Mouse (Mus musculus) hindbrain, embryonic 16.5 days (tissue): ENCODE data around the gene Ss18l1. TPM values are rescaled to one million over a fixed set of nuclear protein-coding genes. Genes with fewer than 3 reads are reported as not detected.

Experiments
- ATAC-seq: fragments of 200-750 bp; cut with Nextera tagmentation; 2 replicates; pipeline ENCODE4 v1.8.0; 2017; ENCODE audit warnings: moderate TSS enrichment, moderate library complexity
- H3K27ac ChIP-seq: fragments of 300-500 bp; sonication (generic); 2 replicates; pipeline ENCODE4 v1.5.1; 2014; ENCODE audit warnings: low read depth, mild to moderate bottlenecking, control low read depth, low read length, moderate library complexity
- H3K27me3 ChIP-seq: fragments of 300-500 bp; sonication (generic); replicated peaks from 2 replicates; pipeline ENCODE4 v1.6.1; 2014; ENCODE audit warnings: low read length; ENCODE audit not compliant: control insufficient read depth, insufficient read depth
- H3K36me3 ChIP-seq: fragments of 300-500 bp; sonication (generic); 2 replicates; pipeline ENCODE4 v1.6.1; 2014; ENCODE audit warnings: mild to moderate bottlenecking, low read length, moderate library complexity, mixed read lengths; ENCODE audit not compliant: control insufficient read depth, insufficient read depth
- H3K4me1 ChIP-seq: fragments of 300-500 bp; sonication (generic); 2 replicates; pipeline ENCODE4 v1.6.1; 2014; ENCODE audit warnings: low read depth, low read length; ENCODE audit not compliant: control insufficient read depth, insufficient read depth
- H3K4me2 ChIP-seq: fragments of 300-500 bp; sonication (generic); 2 replicates; pipeline ENCODE4 v1.6.1; 2014; ENCODE audit warnings: mild to moderate bottlenecking, low read length, control low read depth, moderate library complexity
- H3K4me3 ChIP-seq: fragments of 300-500 bp; sonication (generic); 2 replicates; pipeline ENCODE4 v1.5.1; 2014; ENCODE audit warnings: mild to moderate bottlenecking, low read length, control low read depth, moderate library complexity
- H3K9ac ChIP-seq: fragments of 300-500 bp; sonication (generic); 2 replicates; pipeline ENCODE4 v1.6.1; 2014; ENCODE audit warnings: low read depth, mild to moderate bottlenecking, control low read depth, low read length, moderate library complexity
- H3K9me3 ChIP-seq: fragments of 300-500 bp; sonication (generic); 2 replicates; pipeline ENCODE4 v1.6.1; 2014; ENCODE audit warnings: mild to moderate bottlenecking, low read length, moderate library complexity; ENCODE audit not compliant: control insufficient read depth
- WGBS: fragments of 180-500 bp; shearing (Covaris S2); extraction: QIAGEN DNeasy Blood & Tissue Kit; methylation state at CpG from one replicate; pipeline ENCODE4 v1.1.7; 2014; 5-methylcytosine and 5-hydroxymethylcytosine counted together
- polyA plus RNA-seq: library from polyadenylated mRNA; unstranded; fragments of >200 nt; fragmentation: Nextera tagmentation; extraction: Ambion mirVana; gene quantifications from 2 replicates; pipeline ENCODE4 v1.2.1, GENCODE M21; 2015

Ss18l1 gene
- polyA plus RNA-seq, 1 experiment from 2014 or later: 53.0 TPM

GRCm38 (mm10) chr2:180031270-180031669, 11.0 kb upstream of the Ss18l1 start:
- H3K9me3 ChIP-seq: no peaks in the 10 kb centered on the region
- H3K27me3 ChIP-seq: no peaks in the 10 kb centered on the region
- peaks cover 47% of the 10 kb centered on the region for H3K36me3 ChIP-seq
- no peak overlapping the region for H3K27ac ChIP-seq
- no peak overlapping the region for H3K4me3 ChIP-seq
- no peak overlapping the region for H3K4me2 ChIP-seq
- WGBS: 77% methylated on average over 6 of the region's 6 CpGs
- no peak for ATAC-seq
- no peak overlapping the region for H3K9ac ChIP-seq
- H3K4me1 ChIP-seq: peaks cover 27% of the 10 kb centered on the region

- Histone ChIP-seq H3K4me2 (no peak overlapping the region), H3K27me3 (no peaks in the 10 kb centered on the region), H3K36me3 (peaks cover 61% of the 10 kb centered on the region), H3K9ac (no peak overlapping the region), H3K4me1 (peaks cover 11% of the 10 kb centered on the region), H3K4me3 (no peak overlapping the region), H3K9me3 (no peaks in the 10 kb centered on the region), H3K27ac (no peak overlapping the region)
- no peak for ATAC-seq
- WGBS: 75% methylated on average over 3 of the region's 3 CpGs
Observed at GRCm38 (mm10) chr2:180032925-180033324, 9.4 kb upstream of the Ss18l1 start.

- no peak; the same call in 1 of the 2 replicates for ATAC-seq
- Histone ChIP-seq H3K4me3 (no peak overlapping the region), H3K9me3 (no peaks in the 10 kb centered on the region), H3K36me3 (peaks cover 70% of the 10 kb centered on the region), H3K9ac (no peak overlapping the region), H3K4me1 (peaks cover under 1% of the 10 kb centered on the region), H3K27me3 (no peaks in the 10 kb centered on the region), H3K4me2 (no peak overlapping the region), H3K27ac (no peak overlapping the region)
- WGBS: 68% methylated on average over 3 of the region's 3 CpGs
Observed at GRCm38 (mm10) chr2:180033956-180034355, 8.4 kb upstream of the Ss18l1 start.

GRCm38 (mm10) chr2:180034753-180035152, 7.6 kb upstream of the Ss18l1 start:
- Histone ChIP-seq H3K27me3 (no peaks in the 10 kb centered on the region), H3K4me3 (no peak overlapping the region), H3K36me3 (peaks cover 70% of the 10 kb centered on the region), H3K4me1 (peaks cover 2% of the 10 kb centered on the region; the same call in 1 of the 2 replicates), H3K9me3 (no peaks in the 10 kb centered on the region), H3K9ac (no peak overlapping the region), H3K4me2 (no peak overlapping the region), H3K27ac (no peak overlapping the region)
- no peak for ATAC-seq
- WGBS: 69% methylated on average over 5 of the region's 5 CpGs

- Histone ChIP-seq H3K9me3 (no peaks in the 10 kb centered on the region), H3K9ac (peak overlapping the region; percentile 30), H3K27me3 (no peaks in the 10 kb centered on the region), H3K27ac (no peak overlapping the region), H3K4me3 (no peak overlapping the region), H3K4me1 (peaks cover 34% of the 10 kb centered on the region), H3K4me2 (peak overlapping the region; percentile 57), H3K36me3 (peaks cover 33% of the 10 kb centered on the region)
- 67% methylated on average over 6 of the region's 6 CpGs for WGBS
- ATAC-seq: no peak
Observed at GRCm38 (mm10) chr2:180040406-180040805, 1.9 kb upstream of the Ss18l1 start.

GRCm38 (mm10) chr2:180041577-180042255, 593 bp upstream of the Ss18l1 start:
- Histone ChIP-seq H3K9me3 (no peaks in the 10 kb centered on the region), H3K27me3 (no peaks in the 10 kb centered on the region), H3K4me3 (peak overlapping the region; percentile 97), H3K9ac (peak overlapping the region; percentile 97), H3K27ac (peak overlapping the region; percentile 98), H3K36me3 (peaks cover 21% of the 10 kb centered on the region), H3K4me1 (peaks cover 34% of the 10 kb centered on the region), H3K4me2 (peak overlapping the region; percentile 57)
- peak; percentile 66 for ATAC-seq
- under 1% methylated on average over 46 of the region's 66 CpGs for WGBS

GRCm38 (mm10) chr2:180042858-180043515, 678 bp downstream of the Ss18l1 start:
- H3K4me1 ChIP-seq: peaks cover 34% of the 10 kb centered on the region
- peak; percentile 57 for ATAC-seq
- H3K4me2 ChIP-seq: peak overlapping the region; percentile 77
- 0% methylated on average over 56 of the region's 66 CpGs for WGBS
- H3K9me3 ChIP-seq: no peaks in the 10 kb centered on the region
- H3K27me3 ChIP-seq: no peaks in the 10 kb centered on the region
- peaks cover 11% of the 10 kb centered on the region for H3K36me3 ChIP-seq
- H3K27ac ChIP-seq: peak overlapping the region; percentile 98
- peak overlapping the region; percentile 97 for H3K9ac ChIP-seq
- peak overlapping the region; percentile 97 for H3K4me3 ChIP-seq

GRCm38 (mm10) chr2:180045283-180045682, 3.0 kb downstream of the Ss18l1 start:
- no peaks in the 10 kb centered on the region for H3K9me3 ChIP-seq
- no peaks in the 10 kb centered on the region for H3K36me3 ChIP-seq
- no peak for ATAC-seq
- WGBS: 53% methylated on average over 4 of the region's 4 CpGs
- no peaks in the 10 kb centered on the region for H3K27me3 ChIP-seq
- no peak overlapping the region for H3K9ac ChIP-seq
- H3K4me2 ChIP-seq: no peak overlapping the region
- H3K27ac ChIP-seq: no peak overlapping the region
- peaks cover 27% of the 10 kb centered on the region for H3K4me1 ChIP-seq
- H3K4me3 ChIP-seq: no peak overlapping the region

GRCm38 (mm10) chr2:180047580-180047979, 5.3 kb downstream of the Ss18l1 start:
- Histone ChIP-seq H3K27me3 (no peaks in the 10 kb centered on the region), H3K4me3 (no peak overlapping the region), H3K9me3 (no peaks in the 10 kb centered on the region), H3K27ac (no peak overlapping the region), H3K4me1 (peaks cover 18% of the 10 kb centered on the region), H3K36me3 (no peaks in the 10 kb centered on the region), H3K9ac (no peak overlapping the region), H3K4me2 (no peak overlapping the region)
- 99% methylated on average over 3 of the region's 3 CpGs for WGBS
- no peak for ATAC-seq
